Mouse (Mus musculus) right cerebral cortex, postnatal 25 days (tissue): ENCODE results near the gene Orai3.
"Not testable (repeated sequence)": the region's sequence is repeated elsewhere in the genome, so short reads cannot be mapped to it uniquely, and the experiment has no call there.

Experiments used
- DNase-seq: peaks from one replicate; pipeline ENCODE4 v3.0.0; 2022

The Orai3 gene

DNA sequence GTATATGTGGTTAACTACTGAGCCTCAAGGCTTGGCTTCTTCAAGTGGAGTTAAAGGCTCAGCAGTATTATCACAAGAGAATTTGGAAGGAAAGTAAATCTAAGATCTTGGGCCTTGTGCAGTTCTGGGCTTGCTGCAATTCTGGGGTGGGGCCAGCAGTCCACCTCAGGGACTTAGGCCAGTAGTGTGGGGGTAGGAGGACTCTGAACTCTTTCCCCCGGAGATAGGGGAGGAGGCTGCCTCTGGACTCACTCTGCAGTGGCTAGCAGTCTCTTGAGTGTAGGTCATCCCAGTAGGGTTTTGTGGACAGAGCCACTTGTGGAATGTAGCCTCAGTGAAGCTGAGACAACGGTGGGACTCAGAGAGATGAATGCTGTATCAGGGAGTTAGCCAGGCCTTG lies 3.9 kb upstream of the Orai3 start:
- DNase-seq: no peak

DNA sequence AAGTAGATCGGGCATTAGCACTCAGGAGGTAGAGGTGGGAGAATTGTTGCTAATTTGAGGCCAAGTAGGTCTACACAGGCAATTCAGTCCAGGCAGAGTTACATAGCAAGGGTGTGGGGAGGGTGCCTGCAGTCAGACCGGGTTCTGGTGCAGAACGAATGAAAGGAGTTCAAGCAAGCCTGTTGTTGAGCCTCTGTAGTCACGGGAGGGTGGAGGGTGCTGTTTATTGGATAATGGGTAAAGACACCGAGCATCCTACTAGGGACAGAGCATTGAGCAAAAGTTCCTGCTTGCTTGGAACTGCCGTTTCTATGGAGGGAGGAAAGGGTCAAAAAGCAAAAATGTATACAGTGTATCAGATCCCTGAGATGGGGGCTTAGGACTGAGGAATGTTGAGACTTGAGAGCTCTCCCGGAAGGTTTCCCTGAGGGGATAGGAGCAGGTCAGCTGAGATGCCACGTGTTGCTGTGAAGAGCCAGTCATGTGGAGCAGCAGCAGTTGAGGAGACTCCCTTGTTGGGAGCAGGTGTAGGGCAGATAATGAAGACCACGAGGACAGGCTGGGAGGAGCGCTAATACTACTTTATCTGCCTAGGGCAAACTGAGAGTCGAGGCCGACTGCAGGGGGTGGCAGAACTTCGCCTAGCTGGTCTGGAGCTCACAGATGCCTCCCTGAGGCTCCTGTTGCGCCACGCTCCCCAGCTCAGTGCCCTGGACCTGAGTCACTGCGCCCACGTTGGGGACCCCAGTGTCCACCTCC lies 2.6 kb upstream of the Orai3 start:
- DNase-seq: no peak

GRCm38 (mm10) chr7:127767671-127768345 lies 1.8 kb upstream of the Orai3 start:
- DNase-seq: no peak

- no peak for DNase-seq
These were observed 1.1 kb upstream of the Orai3 start for GRCm38 (mm10) chr7:127768346-127768996.

DNA sequence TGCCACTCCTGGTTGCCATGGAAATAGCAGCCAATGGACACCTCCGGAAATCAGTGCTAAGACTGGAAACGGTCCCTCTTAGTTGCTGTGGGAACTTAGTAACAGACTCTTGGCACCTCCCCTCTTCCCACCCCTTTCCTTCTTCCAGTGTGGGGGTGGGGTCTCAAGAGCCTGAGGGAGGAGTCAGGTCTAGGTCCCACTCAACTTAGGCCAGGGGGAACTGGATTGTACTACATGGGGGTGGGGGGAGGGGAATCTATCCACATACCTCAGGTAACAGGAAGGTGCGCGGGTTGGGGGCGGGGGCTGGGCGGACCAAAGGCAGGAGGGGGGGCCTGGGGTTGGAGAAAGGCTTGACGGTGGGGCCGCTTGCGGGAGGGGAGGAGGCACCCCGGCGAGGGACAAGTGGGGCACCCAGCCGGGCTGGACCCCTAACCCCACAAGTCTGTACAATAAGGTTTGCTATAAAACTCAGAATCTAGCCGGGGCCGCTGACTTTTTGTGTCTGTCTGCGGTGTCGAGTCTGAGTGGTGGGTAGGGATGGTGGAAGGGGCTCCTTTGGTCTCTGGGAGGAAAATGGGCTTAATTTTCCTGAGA lies 520 bp upstream of the Orai3 start:
- DNase-seq: peak; percentile 96

- DNase-seq: no peak
These were observed 657 bp downstream of the Orai3 start for GRCm38 (mm10) chr7:127770039-127770905.

GRCm38 (mm10) chr7:127771262-127771661 lies 1.6 kb downstream of the Orai3 start:
- DNase-seq: peak; percentile 53

DNA sequence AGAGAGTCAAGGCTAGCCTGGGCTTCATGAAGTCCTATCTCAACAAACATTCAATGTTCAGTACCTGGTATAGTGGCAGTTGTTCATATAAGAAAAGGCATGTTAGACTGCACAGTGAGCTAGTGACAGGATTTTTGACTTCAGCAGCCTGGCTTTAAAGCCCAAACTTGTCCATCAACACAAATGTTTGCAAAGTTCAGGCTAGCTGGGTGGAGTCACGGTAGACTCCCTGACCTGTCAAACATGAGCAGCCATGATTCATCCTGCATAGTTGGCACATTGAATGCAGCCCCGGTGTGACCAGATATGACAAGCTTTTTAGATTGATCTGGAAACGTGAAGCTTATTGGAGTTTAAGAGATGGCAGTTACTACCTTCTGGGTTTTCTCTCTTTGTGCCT lies 2.5 kb downstream of the Orai3 start:
- DNase-seq: no peak

- no peak for DNase-seq
These were observed 2.9 kb downstream of the Orai3 start for GRCm38 (mm10) chr7:127772557-127772956.

DNA sequence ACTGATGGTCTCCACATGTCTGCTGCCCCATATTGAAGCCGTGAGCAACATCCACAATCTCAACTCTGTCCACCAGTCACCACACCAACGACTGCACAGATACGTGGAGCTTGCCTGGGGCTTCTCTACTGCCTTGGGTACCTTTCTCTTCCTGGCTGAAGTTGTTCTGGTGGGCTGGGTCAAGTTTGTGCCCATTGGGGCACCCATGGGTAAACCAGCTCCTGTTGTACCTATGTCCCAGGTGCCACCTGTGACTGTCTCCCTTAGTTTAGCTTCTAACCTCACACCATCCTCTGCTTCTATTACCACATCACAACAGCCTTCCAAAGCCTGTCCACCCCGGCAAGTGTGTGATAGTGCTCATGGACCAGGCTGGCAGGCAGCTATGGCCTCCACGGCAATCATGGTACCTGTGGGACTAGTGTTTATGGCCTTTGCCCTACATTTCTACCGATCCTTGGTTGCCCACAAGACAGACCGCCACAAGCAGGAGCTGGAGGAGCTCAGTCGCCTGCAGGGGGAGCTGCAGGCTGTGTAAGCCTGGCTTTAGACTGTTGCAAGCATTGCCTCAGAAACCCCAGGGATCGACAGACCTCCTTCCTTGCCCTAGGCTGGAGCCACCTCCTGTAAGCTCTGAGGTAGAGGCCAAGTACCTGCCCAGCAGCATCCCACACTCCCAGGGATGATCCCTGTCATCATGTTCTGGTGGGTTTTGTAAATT lies 4.2 kb downstream of the Orai3 start:
- DNase-seq: no peak

DNA sequence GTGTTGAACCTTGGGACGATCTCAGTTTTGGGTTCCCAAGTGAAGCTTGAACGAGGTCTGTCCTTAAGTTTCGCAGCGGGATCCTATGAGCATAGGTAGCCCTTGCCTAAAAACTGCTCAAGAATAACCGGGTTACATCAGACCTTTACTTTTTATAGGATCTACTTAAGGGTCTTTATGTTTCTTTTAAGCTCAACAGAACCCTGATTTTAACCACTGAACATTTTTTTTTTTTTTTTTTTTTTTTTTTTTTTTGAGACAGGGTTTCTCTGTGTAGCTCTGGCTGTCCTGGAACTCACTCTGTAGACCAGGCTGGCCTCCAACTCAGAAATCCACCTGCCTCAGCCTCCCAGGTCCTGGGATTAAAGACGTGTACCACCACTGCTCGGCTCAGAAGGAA lies 6.2 kb downstream of the Orai3 start:
- DNase-seq: not testable (repeated sequence)

- peak; percentile 86 for DNase-seq
These were observed 6.8 kb downstream of the Orai3 start, which contains the start of gene Setd1a for GRCm38 (mm10) chr7:127776426-127776825. Gene Setd1a, plus strand, starts transcription at chr7:127776670.

DNA sequence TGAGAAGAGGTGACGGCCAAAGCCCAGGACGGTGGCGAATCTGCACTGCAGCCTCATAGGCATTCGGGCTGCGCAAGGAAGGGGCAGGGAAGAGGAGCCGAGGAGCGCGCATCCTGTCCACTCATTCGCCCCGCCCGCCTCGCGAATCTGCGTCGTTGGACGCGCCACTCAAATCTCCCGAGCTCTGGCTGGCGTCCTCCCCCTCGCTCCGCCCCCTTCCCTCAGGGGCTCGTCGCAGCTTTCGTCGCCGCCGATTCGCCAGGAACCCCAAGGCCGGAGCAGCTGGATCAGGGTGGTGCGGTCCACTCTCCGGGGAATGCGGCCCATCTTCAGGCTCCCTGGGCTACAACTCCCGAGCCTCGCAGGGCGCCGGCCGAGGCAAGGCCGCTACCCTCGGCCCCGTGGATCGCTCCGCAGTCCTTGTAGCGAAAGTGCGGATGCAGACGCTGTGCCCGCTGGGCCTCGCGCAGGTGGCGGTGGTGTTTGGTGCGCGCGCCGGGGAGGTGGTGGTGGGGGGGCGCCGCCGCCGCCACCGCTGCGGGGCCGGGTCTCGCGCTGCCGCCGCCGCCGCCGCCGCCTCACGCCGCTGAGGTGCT lies 7.4 kb downstream of the Orai3 start:
- peak; percentile 96 for DNase-seq

- peak; percentile 44 for DNase-seq
These were observed 8.1 kb downstream of the Orai3 start for GRCm38 (mm10) chr7:127777474-127778266.

- DNase-seq: no peak
These were observed 8.7 kb downstream of the Orai3 start for GRCm38 (mm10) chr7:127778350-127778749.

DNA sequence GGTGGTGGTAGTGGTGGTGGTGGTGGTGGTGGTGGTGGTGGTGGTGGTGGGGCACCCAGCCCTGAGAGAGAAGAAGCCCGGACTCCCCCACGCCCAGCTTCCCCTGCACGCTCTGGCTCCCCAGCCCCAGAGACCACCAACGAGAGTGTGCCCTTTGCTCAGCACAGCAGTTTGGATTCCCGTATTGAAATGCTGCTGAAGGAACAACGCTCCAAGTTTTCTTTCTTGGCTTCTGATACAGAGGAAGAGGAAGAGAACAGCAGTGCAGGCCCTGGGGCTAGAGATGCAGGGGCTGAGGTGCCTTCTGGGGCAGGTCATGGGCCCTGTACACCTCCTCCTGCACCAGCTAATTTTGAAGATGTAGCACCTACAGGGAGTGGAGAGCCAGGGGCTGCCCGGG lies 15.7 kb downstream of the Orai3 start, which contains the start of gene Gm49388:
Gene Gm49388 (plus strand): TSS at position 301 of the 400 bp plus-strand sequence.
- DNase-seq: no peak

DNA sequence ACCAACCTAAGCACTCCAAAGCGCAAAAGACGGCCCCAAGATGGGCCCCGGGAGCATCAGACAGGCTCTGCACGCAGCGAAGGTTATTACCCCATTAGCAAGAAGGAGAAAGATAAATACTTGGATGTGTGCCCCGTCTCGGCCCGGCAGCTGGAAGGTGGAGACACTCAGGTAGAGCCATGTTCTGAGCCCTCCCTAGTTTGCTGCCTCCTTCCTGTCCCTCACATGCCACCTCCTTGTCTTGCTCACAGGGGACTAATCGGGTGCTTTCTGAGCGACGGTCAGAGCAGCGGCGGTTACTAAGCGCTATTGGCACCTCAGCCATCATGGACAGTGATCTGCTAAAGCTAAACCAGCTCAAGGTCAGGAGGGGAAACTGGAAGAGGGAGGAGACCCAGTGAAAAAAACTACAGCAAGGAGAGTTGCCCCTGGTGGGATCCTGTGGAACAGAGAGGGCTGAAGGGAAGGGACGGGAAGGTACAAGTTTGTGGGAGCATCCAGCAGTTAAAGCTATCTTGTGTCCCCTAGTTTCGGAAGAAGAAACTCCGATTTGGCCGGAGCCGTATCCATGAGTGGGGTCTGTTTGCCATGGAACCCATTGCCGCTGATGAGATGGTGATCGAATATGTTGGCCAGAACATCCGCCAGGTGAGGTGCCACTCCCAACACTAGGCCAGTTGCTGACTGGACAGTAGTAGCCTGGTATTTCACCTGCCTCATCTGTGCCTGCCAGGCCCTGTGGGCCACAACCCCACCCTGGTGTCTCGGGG lies 27.6 kb downstream of the Orai3 start:
- no peak for DNase-seq

GRCm38 (mm10) chr7:127798591-127798990 lies 29.0 kb downstream of the Orai3 start:
- DNase-seq: no peak

DNA sequence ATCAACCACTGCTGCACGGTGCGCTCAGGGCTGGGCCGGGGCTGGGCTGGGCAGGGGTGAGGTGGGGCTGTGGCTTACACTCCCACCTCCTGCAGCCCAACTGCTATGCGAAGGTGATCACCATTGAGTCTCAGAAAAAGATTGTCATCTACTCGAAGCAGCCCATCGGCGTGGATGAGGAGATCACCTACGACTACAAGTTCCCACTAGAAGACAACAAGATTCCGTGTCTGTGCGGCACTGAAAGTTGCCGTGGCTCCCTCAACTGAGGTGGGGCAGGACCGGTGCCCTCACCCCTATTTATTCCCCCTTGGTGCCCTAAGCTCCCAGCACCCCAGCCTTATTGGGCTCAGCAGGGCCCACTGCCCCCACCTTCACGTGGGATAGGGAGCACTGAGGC lies 29.6 kb downstream of the Orai3 start:
- DNase-seq: no peak

- DNase-seq: no peak
These were observed 30.1 kb downstream of the Orai3 start for GRCm38 (mm10) chr7:127799738-127800137.
